Mouse (Mus musculus) cerebellum, postnatal 4 days (tissue): ENCODE measurements around the gene Traf4.

Source experiments
- DNase-seq, 2 experiments: peaks; one replicate each; pipeline ENCODE4 v3.0.0; 2022; ENCODE audit warnings: low spot score in 2 of 2, mixed read lengths in 1 of 2

Traf4 gene

DNA sequence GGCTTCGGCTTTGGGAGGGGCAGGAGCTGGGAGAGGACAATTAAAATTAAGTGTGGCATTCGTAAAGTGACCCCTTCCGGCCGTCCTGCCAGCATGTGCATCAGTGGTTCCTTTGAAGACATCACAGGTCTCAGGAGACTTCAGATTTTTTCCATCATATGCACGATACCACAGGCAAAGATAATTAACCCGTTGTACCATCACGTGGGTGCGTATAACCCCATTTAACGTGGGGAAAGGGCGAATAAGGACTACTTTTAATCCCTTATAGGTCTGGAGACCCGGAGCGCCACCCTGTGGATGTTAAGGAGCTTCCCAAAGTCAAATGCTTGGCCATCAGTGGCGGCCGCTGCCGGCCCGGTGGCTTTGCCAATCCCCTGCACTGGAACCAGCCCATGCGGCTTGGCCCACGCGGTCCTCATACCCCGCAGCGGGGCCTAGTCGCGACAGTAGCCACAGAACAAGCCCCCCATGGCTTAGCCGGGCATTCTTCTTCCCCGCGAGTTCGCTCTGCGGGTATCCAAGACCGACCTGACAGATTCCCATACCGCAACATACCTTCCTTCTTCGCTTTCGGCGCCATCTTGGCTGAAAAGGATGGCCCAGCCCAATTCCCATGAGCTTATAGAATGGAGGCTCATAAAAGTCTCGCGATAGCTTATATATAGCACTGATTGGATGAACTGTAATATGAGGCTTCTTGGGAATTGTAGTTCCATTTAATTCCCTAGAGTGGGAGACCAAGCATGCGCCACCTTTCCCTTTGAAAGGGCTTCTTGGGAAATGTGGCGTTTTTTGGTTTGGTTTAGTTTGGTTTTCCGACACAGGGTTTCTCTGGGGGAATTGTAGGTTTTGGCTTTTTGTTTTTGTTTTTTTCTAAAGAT, 17.8 kb upstream of the Traf4 start, which contains the start of gene Rpl23a:
Rpl23a (minus strand) TSS at position 624 of the 884 bp plus-strand sequence.
- peak in 1 of 2 experiments; percentile 73 for DNase-seq

GRCm38 (mm10) chr11:78182450-78182849, 17.1 kb upstream of the Traf4 start:
- DNase-seq: no peak

DNA sequence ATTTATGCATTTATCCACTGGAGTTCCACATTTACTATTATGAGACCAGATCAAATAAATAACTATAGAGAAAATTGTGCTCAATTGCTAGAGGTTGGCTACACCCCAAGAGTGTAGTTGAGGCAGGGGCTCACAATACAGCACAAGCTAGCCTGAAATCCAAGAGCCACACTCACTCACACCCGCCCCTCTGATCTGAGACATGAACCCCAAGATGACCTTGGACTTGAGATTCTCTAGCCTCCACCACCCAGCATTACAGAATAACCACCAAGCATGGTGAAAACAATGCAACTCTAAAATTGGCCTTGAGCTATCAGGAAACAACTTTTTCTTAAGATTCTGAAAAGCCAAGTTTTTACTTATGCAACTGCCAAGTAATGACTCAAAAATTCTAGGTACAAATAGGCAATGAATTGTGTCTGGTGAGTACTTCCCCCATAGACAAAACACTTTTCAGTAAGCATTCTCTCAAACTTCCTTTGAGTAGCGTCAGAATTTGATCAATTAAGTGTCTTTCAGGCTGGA, 16.5 kb upstream of the Traf4 start:
- DNase-seq: no peak

- DNase-seq: no peak
Observed at GRCm38 (mm10) chr11:78180081-78180761, 14.8 kb upstream of the Traf4 start.

GRCm38 (mm10) chr11:78179438-78179999, 14.1 kb upstream of the Traf4 start:
- no peak for DNase-seq

GRCm38 (mm10) chr11:78178859-78179437, 13.6 kb upstream of the Traf4 start:
- peak in 1 of 2 experiments; percentile 66 for DNase-seq

DNA sequence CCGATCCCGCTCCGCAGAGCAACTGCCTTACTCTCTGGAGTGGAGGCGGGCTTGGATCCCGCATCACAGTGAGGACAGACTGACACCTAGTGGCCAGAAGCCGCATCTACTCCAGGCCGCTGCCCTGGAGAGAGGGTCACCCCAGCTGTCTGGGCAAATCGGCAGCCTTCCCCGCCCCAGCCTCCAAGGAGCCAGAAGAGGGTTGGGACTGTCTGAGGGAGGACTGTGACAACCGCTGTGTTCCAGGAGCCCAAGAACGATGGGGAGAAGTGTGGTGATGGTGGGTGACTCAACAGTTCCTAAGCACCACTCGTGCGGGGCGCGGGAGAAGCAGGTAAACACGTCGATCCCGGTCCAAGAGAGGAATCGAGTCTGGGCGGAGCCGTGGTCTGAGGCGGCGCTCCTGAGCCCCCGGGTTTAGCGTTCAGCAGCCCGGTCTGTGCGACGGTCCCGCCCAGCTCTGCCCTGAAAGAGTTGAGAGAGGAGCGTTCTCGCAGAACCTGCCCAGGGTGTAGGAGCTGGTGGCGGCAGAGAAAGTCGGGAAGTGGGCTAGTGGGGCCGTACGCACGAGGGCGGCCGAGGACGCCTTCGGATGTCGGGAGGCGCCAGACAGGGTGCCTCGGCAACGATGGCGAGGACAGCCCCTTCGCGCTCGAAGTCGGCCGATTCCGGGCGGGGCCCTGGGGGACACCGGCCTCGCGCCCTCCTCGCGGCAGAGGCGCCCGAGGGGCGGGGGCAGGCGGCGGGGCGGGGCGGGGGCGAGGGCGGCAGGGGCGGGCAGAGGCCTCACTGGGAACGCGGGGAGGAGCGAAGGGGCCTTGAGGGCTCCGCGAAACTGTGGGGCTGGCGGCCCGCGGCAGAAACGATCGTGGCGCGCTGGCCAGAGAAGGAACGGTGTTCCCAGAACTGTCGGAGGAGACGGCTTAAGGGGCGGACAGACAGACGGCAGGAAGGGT, 12.8 kb upstream of the Traf4 start:
- peak; percentile 96 to 98 for DNase-seq

DNA sequence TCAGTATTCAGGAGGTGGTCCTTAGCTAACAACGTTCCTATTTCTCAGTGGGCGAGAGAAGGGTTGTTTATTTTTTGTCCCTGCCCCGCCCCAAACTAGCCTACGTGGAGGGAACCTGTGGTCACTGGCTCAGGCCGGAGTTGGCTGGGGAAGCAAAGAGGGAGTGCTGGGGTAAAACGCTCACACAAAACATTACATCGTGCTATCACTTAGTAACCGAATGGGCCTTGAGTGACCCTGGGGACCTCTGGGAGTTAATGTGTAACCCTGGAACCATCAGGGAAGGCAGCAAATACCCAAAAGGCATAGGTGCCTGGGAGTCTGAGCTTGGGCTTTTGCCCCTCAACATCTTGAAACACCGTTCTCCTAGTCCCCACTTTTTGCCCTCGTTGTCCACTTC, 12.0 kb upstream of the Traf4 start:
- DNase-seq: no peak

DNA sequence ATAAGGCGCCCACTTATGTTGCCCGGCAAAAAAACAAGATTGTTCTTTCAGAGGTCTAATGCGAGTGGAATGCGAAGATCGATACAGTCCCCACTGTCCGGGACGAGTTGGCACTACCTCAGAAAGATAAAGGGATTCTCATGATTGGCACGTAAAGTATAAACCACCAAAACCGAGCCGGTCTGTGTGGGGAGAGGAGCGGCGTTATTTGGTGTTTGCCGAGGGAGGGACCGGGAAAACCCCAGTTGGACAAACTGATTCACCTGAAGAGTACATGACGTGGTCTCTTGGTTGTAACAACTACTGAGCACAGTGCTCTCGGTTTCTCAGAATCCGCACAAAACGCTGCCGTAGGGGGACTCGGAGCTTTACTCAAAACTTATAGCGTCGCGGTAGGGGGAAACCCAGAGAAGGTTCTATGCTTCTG, 11.5 kb upstream of the Traf4 start:
- DNase-seq: no peak

DNA sequence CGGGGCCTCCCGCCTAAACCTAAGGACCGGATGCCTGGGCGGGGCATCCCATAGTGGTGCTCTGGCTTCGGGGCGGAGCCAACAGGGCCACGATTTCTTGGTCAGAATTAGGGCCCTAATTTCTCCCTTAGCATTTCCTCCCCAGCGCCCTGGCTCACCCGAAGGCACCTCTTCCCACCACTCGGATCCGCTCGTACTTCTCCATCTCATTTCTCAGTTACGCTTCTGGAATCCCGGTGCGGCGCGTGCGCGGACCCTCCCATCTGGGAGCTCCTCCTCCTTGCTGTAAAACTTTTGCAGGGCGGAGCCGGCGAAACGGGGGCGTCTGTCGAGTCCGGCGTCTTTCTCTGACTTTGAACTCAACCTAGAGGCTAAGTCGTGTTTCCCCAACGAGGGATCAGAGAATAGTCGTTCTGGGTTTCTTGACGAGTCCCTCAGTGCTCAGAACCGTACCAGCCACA, 11.0 kb upstream of the Traf4 start, which contains the start of the genes Nek8 and Tlcd1:
Nek8 (minus strand) TSS at position 274 of the 461 bp plus-strand sequence.
Tlcd1 (plus strand) TSS at position 310 of the 461 bp plus-strand sequence.
- DNase-seq: peak in 1 of 2 experiments; percentile 74

GRCm38 (mm10) chr11:78175771-78176401, 10.5 kb upstream of the Traf4 start:
- DNase-seq: no peak

- no peak for DNase-seq
Observed at GRCm38 (mm10) chr11:78174506-78174905, 9.1 kb upstream of the Traf4 start.

GRCm38 (mm10) chr11:78172748-78173383, 7.5 kb upstream of the Traf4 start:
- no peak for DNase-seq

DNA sequence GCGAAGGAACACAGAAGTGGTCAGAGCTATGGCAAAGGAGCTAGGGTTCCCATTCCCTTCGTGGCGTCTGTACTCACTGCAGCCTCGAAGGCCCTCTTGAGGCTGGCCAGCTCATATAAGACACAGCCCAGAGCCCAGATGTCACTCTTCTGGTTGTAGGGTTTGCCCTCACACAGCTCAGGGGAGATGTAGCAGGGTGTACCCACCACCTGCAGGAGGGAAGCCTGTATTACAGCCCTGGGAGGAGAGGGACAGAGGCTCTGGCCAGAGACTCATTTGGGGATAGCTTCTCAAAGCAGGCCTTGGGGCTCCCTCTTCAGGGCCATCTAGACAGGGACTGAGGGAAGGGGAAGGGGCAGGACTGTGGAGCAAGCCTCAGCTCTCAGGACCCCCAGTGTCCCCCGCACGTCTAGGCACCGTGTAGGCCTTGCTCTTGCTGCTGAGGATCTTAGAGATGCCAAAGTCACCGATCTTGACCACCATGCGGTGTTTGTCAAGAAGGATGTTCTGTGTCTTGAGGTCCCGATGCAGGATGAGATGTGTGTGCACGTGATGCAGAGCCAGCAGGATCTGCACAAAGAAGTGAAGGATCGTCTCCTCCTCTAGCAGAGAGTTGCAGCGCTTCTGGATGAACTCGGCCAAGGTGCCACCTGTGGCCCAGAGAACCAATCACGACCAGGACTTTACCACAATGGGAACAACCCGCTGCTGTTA, 6.8 kb upstream of the Traf4 start:
- no peak for DNase-seq

- no peak for DNase-seq
Observed at GRCm38 (mm10) chr11:78171328-78171727, 5.9 kb upstream of the Traf4 start.

DNA sequence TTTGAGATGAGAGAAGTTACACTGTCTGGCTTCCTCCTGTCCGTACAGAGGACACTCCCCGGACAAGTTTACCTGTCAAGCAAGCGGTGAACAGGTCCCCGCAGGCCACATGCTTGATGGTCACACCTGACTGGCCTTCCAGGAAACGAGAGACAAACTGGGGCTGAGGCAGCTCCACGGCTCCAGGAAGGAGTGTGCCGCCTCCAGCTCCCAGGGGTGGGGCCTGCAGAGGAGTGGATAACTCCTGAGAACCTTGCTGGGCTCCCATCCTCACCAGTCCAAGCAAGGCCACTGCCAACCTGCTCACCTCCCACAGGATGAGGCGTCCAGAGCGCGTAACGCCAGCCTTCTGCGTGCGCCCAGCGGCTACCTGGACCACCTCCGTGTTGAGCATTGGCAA, 4.9 kb upstream of the Traf4 start:
- no peak for DNase-seq

DNA sequence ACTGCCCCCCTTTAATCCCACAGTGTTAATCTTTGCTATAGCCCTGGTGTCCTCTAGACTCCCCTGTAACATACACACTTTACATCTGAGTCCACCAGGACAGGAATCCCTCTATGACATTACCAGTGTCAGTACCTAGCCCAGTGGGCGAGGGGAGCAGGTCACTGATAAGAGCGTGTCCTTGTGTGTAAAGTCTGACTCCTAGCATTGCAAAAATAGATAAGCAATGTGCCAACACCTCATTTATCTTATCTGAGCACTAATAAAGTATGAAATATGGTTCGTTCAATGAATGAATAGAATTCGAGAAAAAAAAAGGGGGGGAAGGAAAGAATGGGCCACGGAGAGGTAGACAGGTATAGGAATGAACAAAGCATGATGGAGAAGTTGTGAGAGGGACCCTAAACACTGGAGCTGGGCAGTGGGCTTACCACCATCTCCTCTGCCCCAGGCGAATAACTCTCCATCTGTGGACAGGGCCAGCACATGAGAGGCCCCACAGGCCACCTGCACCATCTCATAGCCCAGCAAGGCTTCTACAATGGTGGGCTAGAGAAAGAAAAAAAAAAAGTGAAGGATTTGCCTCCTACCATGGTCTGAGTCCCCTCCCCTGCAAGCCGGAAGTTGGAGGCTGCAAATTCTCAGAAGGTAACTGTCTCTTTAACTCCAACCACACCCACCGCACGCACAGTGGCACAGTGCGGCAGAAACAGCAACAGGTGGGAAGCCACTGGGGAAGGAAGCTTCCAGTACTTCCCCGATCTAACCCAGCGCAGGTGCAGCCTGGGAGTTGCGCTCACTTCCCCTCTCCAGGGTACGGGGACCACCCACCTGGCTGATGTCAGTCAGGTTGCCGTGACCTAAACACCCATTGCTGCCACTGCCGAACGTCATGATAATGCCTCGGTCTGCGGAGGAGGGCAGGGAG, 3.4 kb upstream of the Traf4 start:
- no peak for DNase-seq
